Mouse (Mus musculus): ENCODE measurements around the gene Padi2.

The Padi2 gene

DNA sequence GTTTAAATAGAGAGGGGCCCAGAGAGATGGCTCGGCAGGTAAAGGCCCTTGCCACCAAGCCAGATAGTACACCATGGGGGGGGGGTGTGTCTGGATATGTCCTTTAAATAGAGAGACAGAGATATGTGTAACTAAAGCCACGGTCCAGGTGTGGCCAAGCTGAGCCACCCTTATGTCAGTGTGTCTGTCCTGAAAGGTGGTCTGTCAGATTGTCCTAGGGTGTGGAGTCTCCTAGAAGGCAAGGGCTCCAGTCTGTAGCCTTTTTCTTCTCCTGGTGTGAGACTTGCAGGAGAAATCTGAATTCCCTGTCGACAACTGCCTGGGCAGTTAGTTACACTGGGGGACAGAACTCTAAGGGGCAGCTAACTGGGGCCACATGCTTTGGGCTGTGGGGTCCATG is 25.9 kb upstream of the Padi2 start:
- no peak for ATAC-seq (ENCODE audit: insufficient number of reproducible peaks, low FRiP score, low TSS enrichment)

DNA sequence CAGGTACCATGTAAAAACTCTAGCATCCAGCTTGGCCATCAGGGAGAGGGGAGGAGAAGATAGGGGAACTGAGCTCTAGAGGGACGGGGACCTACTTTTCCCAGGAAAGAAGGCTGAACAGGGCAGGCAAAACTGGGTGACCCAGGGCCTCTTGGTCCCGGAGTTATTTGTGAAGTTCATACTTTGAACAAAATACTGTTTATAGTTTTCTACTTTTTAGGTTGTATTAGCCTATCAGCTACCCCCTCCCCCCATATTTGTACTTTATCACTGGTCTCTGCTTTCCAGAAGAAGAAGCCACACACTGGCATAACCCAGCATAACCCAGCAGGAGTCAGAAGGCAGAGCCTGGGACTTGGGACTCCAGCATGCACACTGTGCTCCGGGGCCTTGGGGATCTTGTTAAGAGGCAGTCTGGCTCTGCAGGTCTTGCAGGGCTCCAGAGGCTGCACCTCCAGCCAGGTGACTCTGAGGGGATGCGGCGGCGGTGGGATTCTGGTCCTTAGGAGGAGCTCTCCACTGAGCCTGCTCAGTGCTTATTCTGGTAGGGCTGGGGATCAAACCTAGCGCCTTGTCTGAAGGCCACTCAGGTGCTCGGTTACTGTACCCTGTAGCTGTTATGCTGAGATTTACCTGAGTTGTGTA is 25.0 kb upstream of the Padi2 start:
- no peak for ATAC-seq (ENCODE audit: insufficient number of reproducible peaks, low FRiP score, low TSS enrichment)

DNA sequence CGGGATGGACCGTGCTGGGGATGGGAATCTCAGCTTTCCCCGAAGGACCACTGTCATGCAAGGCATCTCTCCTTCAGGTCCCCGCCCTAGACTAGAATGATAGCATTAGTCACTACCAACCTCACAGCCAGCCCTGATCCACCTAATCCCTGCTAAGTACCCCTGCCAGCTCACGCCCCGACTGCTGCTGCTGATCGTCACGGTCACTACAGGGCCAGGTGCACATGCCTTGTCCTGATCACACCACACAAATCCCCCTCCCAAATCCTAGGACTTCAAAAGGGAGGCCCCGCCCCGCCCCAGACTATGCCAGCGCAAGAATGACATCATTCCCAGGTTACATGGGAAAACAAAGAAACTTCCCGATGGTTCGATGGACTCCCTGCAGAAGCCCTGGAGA is 24.4 kb upstream of the Padi2 start:
- ATAC-seq (ENCODE audit: insufficient number of reproducible peaks, low FRiP score, low TSS enrichment): no peak

DNA sequence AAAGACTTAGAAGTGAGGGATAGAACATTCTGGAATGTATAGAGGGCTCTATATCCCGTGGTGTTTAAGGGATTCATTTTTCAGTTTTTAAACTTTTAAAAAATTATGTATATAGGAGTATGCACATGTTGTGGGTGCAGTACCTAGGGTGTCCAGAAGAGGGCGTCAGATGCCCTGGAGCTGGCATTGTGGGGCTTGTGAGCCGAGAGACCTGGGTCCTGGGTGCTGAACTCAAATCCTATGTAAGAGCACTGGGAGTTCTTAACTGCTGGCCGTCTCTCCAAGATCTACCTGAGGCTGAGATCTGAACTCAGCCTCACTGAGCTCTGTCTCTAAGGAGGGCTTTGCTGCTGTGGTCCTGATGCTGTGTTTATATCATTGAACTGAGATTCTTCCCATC is 23.8 kb upstream of the Padi2 start:
- no peak for ATAC-seq (ENCODE audit: insufficient number of reproducible peaks, low FRiP score, low TSS enrichment)

DNA sequence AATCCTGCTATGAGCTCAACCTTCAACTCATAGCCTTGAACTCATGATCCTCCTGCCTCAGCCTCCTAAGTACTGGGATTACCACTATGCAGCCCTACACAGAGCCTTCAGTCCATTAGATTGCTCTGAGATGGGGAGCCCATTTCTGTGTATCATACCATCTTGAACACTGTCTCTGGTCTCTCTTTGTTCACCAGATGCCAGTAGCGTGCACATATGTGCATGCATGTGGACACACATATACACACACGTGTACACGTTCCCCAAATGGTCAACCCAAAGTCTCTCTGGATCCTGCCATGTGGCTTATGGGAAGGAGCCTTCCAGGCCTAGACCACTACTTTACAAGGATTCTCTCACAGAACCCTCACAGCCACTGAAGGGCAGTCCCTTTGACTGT is 23.2 kb upstream of the Padi2 start:
- no peak for ATAC-seq (ENCODE audit: insufficient number of reproducible peaks, low FRiP score, low TSS enrichment)

DNA sequence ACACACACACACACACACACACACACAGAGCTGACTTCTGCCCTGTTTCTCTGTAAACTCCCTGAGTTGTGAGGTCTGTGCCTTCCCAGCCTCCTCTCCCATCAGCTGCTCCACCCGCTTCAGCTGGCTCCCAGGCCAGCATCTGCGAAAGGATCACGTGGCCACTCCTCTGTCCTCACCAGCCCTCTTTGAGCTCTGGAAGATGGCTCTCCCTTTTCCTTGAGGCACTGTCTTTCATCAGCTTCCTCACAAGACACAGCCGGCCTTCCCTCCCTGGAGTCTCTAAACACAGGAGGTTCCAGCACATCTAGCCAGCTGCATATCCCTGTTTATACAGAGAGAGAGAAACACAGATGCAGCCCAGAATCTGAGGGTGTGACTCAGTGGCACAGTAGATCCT is 22.3 kb upstream of the Padi2 start:
- no peak for ATAC-seq (ENCODE audit: insufficient number of reproducible peaks, low FRiP score, low TSS enrichment)

DNA sequence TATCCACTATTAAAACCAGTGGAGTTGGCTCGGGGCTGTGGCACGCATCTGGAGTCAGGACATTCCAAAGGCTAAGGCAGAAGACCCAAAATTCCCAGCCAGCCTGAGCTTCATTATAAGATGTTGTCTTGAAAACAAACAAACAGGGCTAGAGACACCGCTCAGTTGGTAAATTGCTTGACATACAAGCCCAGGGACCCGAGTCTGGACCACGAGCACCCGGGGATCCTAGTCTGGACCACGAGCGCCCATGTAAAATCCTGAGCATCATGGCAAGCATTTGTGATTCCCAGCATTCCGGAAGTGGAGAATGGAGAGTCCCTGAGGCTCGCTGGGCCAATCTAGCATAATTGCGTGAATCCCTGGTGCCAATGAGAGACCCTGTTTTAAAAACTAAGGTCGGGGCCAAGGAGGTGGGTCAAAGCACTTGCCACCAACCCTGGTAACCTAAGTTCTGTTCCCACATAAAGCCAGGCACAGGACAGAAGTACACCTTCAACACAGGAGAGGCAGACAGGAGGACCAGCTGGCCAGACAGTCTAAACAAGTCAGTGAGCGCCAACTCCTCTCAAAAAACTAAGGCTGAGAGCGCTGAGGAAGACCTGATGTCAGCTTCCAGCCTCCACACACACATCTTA is 14.5 kb upstream of the Padi2 start:
- no peak for ATAC-seq (ENCODE audit: insufficient number of reproducible peaks, low FRiP score, low TSS enrichment)

DNA sequence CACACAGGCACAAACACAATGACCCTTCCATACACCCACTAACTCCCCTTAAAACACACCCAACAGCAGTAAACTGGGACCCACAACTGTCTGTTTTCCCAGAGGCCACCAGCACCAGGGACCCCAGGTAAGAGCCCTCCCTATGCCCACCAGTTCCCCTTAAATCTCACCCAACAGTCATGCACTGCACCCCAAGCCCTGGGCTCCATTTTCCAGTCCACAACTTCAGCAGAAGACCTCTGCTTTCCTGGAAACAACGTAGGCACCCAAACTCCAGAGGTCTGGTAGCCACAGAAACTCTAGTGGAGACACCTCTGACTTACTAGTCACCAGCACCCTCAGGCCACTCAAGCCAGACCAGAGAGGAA is 14.0 kb upstream of the Padi2 start:
- no peak for ATAC-seq (ENCODE audit: insufficient number of reproducible peaks, low FRiP score, low TSS enrichment)

DNA sequence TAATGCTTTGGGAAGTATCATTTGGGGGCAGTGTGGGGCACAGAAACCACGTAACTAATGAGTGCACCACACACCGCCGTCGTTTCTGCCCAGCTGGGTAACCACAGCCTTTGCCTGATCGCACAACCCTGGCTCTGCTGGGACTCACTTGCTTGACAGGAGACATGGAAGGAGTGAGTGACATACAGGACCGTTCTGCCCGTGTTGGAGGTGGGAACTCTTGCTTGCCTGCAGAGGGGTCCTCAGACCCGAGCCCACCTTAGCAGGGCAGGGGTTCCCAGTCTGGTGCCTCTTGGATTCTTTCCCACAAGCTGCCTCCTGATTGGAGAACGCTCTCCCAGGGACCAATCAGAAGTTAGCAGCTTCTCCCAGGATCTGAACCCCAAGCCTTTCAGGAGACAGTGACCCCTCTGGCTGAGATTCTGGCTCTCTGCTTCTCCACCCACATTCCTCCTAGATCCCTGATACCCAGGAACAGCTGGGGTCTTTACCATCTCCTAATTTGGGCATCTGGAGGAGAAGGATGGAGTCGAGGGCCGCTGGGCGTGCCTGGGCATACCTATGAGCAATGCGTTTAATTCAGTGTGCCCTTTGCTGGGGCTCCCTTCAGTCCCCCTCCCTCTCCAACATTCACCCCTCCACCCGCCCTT is 1.2 kb upstream of the Padi2 start:
- no peak for ATAC-seq (ENCODE audit: insufficient number of reproducible peaks, low FRiP score, low TSS enrichment)

DNA sequence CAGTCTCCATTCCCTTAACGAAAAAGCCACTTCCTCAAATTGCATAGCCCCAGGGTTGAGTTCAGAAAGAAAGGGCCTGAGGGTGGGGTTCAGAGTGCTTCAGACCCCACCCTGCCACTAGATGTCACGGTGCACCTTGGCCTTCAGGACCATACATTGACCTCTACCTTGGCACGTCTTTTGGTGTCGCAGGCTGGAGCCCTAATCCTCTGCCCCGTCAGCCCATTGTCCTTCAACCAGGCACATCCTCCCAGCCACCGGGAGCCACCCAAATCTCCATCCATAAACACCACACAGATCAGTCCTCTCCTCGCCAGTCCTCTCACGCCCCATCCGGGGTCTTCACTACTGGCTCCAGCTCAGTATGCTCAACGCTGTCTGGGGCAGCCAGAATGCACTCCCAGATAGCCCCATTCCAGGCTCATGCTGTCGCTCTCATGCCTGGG is 695 bp upstream of the Padi2 start:
- no peak for ATAC-seq (ENCODE audit: insufficient number of reproducible peaks, low FRiP score, low TSS enrichment)

DNA sequence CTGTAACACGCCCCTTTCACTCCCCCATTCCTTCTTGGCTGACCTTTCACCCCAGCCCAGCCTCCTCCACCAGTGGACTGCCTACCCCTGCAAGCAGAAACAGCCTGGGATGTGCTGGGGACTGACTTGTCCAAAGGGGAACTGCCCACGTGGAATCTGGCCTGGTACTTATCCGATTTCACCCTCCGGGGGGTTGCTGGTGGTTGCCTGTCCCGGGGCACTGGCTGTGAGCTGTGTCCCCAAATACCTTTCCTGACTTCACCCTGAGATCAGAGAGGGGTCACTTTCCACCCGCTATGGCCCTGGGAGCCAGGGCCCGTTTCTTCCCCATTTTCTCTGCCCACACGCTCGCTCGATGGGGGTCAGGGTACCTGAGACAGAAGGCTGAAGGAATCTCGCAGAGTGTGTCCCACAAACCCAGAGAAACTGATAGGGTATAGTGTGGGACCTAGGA is 710 bp downstream of the Padi2 start:
- ATAC-seq (ENCODE audit: insufficient number of reproducible peaks, low FRiP score, low TSS enrichment): no peak

DNA sequence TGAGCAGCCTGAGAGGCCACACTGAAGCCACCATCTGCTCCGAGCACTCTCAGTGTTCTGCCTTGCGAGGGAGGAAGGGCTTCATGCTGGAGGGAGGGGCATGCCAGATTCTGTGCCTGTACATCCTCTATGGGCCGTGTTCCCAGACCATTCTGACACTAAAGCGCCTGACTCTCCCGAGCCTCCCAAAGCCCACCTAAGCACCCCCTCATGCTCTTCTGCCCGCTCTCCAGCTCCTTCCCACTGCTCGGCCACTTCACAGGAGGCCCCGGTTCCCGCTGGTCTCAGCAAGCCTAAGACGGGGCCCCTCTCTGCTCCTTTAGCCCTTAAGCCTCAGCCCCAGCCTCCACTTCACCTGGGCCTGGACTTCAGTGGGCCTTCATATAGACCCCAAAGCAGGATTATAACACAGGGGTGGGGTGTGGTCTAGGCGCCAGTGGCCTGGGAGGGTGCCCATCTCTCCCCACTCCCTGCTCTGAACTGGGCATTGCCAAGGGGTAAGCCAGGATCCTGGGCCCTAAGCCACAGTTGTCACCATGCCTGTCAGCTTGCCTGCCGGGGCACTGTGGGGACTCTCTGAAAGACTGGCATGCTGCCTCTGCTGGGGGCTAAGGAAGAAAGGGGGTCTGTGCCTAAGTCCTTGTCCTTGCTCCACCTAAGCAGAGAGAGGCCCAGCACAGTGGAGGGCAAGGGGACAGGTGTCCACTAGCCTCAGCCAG is 1.3 kb downstream of the Padi2 start:
- ATAC-seq (ENCODE audit: insufficient number of reproducible peaks, low FRiP score, low TSS enrichment): no peak

DNA sequence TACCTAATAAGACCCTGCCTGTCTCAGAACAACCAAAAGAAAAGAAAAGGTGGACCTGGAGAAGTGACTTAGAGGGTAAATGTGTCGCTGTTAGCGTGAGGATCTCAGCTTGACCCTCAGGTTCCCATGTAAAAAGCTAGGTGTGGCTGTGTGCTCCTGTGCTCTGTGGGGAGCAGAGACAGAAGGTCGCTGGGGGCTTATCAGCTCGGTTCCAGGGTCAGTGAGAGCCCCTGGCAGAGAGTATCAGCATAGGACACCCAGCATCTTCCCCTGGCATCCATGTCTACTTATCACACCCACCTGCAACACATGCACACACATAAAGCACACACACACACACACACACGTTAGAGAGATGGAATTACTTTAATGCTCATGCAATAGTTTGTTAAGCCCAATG is 2.5 kb downstream of the Padi2 start:
- no peak for ATAC-seq (ENCODE audit: insufficient number of reproducible peaks, low FRiP score, low TSS enrichment)

DNA sequence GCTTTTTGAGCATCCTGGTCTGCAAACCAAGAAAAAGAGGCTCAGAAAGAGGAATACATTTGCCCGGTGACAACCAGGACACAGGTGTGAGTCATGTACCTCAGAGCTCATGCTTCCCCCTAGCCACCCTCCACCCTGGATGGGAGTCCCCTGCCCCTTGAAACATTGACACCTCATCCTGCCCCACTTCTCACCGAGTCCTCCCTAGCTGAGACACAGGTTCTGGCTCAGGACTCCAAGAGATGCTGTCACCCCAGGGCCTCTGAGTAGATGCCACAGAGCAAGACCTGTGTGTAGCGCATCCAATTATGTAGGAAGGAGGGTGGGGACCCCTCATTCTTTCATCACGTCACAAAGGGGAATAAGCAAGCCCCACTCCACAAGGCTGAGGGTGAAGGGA is 3.4 kb downstream of the Padi2 start:
- ATAC-seq (ENCODE audit: insufficient number of reproducible peaks, low FRiP score, low TSS enrichment): no peak

DNA sequence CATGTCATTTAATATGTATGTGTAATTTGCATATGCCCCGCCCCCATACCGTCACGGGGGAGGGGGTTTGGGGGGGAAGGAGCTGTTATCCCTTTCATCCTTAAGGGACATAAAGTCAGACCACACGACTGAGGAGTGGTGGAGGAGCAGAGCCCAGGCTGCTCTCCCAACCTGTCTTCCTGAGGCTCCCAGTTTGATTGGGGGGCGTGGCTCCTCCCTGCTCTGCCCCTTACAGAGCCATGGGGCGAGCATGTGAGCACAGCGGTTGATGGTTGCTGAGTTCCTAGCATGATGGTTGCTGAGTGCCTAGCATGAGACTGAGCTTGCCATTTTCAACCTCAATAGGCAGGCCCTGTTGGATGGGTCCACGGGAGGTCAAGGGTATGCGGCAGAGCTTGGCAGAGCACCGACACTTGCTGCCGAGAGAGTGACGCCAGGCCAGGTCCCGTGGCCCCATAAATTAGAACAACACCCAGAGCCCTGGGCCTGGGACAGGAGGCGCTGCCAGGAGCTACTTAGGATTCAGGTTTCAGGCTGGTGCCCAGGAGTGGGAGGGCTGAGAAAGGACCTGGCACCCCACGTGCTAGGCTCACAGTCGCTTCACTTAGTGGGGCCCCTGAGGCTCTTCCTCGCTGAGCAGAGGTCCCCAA is 4.6 kb downstream of the Padi2 start:
- ATAC-seq (ENCODE audit: insufficient number of reproducible peaks, low FRiP score, low TSS enrichment): no peak

DNA sequence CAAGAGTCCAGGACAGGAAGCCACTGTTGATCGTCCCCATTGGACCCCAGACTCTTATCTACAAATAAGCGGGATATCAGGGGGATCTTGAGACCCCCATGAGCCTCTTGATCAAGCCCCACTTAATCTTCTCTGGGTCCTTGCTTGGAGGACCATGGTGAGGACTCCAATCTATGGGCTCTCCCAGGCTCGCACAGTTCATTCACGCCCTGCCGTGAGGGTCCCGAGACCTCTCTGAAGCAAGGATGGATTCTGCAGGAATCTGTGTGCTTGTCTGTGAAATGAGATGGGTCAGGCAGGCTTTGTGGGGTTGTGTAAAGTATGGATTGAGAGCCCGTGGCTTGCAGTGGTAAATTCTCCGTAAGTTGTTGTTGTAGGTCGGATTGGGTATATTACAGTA is 5.3 kb downstream of the Padi2 start:
- no peak for ATAC-seq (ENCODE audit: insufficient number of reproducible peaks, low FRiP score, low TSS enrichment)

DNA sequence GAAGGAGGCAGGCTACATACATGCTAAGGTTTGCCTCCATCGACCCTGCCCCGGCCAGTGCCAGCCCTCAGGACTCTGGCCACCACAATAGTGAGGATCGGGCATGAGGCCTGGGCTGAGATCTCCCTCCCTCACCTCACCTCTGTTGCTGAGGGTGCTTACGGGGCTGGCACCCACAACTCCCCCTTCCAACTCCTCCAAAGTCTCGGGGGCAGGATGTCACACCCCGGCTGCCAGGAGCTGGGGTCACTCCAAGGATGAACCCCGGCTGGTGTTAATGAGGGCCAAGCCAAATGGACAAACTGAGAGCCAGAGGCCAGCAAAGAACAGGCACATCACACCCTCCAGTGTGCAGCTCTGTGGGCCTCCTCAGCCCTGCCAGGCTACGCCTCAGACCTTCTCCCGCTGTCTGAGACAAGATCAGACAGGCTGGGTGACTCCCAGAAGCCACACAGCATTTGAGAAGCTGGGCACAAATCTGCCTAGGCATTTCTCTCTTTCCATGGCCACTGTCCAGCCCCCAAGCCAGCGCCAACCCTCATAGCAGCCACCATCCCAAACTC is 6.2 kb downstream of the Padi2 start:
- no peak for ATAC-seq (ENCODE audit: insufficient number of reproducible peaks, low FRiP score, low TSS enrichment)

DNA sequence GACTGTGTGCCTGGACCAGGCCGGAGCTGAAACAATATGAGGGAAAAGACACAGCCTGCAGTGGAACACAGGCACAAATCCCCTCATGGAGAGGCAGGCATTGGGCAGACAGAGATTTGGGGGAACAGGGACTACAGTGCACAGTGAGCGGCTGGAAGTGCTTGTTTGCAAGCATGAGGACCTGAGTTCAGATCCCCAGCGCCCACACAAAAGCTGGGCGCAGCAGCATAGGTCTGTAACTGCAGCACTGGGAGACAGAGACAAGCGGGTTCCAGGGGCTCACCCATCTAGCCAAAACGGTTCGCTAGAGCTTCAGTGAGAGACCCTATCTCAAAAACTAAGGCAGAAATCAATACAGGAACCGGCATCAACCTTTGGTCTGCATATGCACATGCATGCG is 7.4 kb downstream of the Padi2 start:
- ATAC-seq (ENCODE audit: insufficient number of reproducible peaks, low FRiP score, low TSS enrichment): no peak

DNA sequence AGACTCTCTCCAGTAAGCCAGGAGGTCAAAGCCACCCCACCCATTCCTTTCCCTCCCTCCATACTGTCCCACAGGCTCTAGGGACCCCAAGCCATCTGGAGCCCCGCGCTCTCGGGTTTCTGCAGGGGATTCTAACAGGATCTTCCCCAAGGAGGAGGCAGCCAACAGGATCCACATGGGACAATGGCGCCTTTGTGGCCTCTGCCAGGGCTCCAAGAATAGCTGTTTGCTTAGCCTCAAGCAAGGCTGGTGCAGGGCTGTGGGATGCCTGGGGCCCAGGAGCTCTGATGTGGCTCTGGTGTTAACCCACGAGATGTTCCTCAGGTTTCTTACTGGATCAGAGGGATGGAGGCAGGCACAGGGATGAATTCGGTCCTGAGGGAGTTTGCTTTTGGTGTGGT is 8.6 kb downstream of the Padi2 start:
- no peak for ATAC-seq (ENCODE audit: insufficient number of reproducible peaks, low FRiP score, low TSS enrichment)

DNA sequence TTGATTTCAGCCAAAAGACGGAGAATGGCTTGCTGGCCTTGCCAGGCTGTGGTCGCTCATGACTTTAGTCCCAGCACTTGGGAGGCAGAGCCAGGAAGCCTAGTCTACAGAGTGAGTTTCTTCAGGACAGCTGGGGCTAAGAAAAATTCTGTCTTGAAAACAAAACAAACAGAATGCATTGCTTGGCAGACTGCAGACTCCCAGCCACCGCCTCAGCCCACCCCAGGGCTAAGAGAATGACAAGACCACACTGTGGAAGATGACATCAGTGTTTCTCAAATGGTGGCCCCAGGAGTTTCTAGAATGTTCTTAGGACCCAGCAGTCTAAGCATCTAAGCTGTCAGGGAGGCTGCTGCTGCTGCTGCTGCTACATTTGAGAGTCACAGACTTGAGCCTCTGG is 9.1 kb downstream of the Padi2 start:
- ATAC-seq (ENCODE audit: insufficient number of reproducible peaks, low FRiP score, low TSS enrichment): no peak

DNA sequence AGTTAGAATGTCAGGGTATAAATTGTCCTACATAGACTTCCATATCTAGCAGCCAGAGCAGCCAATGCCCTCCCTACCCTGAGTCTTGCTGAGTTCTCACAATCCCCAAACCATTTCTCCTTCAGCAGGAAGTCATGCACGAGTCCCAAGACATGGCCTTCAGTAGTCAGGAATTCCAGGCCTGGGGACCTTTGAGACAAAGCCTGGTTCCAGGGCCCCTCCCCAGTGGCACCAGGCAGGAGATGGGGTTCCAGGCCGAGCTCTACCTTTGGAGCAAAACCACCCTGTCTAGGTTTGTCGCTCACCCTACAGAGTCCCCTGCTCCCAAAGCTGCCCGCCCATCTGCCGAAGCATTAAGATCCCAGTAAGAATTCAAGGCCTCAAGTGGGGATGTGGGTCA is 10.2 kb downstream of the Padi2 start:
- no peak for ATAC-seq (ENCODE audit: insufficient number of reproducible peaks, low FRiP score, low TSS enrichment)
